ENCODE assay signal across 23 mouse cellular contexts in the genomic region with DNA sequence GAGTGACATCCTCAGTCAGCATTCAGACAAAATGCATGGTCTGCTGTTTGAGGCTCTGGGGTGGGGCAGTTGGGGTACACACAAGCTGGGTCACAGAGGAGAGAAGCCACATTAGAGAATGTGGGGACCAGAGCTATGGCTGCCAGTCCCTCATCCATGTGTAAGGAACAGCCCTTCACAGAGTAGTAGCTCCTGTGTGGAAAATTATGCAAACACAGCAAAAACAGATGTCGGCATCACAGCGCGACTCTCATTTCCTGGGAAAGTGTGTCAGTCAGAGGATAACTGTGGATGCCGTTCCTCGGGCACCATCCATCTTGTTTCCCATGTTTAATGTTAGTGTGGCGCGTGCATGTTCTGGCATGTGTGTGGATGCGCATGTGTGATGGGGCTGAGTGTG. TPM values are rescaled to one million over a fixed set of nuclear protein-coding genes. Genes with fewer than 3 reads are reported as not detected.
"Had no signal": no experiment of that assay in that cellular context is flagged by ENCODE, and none has a peak within 500 bp of the region (broad histone marks: within the 10 kb centered on the region; RNA-seq: fewer than 3 reads in every experiment).

No protein-coding gene starts in this region.

- H3K4me1 ChIP-seq: liver, embryonic 15.5 days had no signal

- H3K9me3 ChIP-seq: liver, embryonic 15.5 days; lung, embryonic 15.5 days; midbrain, embryonic 12.5 days; neural tube, embryonic 13.5 days; neural tube, embryonic 15.5 days had no signal

- H3K27me3 ChIP-seq: liver, embryonic 15.5 days; lung, embryonic 15.5 days; neural tube, embryonic 13.5 days; neural tube, embryonic 15.5 days had no signal

- ATAC-seq: liver, postnatal 0 days; lung, postnatal 0 days; midbrain, embryonic 16.5 days had no signal

- DNase-seq: liver, postnatal 0 days; lung, adult 2 months; lung, postnatal 14 days; lung, postnatal 36 days; right cerebral cortex, adult 18-20 months; right cerebral cortex, postnatal 25 days; right cerebral cortex, postnatal 4 days; spleen, adult 18-20 months; thymus, adult 2 months; thymus, postnatal 36 days had no signal

- H3K4me3 ChIP-seq: liver, embryonic 15.5 days; lung, embryonic 15.5 days; midbrain, embryonic 12.5 days; myocyte; neural tube, embryonic 13.5 days; neural tube, embryonic 15.5 days had no signal

- H3K36me3 ChIP-seq: liver, embryonic 15.5 days; lung, embryonic 15.5 days; midbrain, embryonic 12.5 days; neural tube, embryonic 13.5 days; neural tube, embryonic 15.5 days had no signal

- H3K27ac ChIP-seq: liver, embryonic 15.5 days; lung, embryonic 15.5 days; midbrain, embryonic 12.5 days; neural tube, embryonic 13.5 days; neural tube, embryonic 15.5 days had no signal

- H3K4me2 ChIP-seq: liver, embryonic 15.5 days; lung, embryonic 15.5 days; midbrain, embryonic 12.5 days; neural tube, embryonic 13.5 days; neural tube, embryonic 15.5 days had no signal

- H3K9ac ChIP-seq: liver, embryonic 15.5 days; liver, postnatal 0 days; lung, embryonic 15.5 days; midbrain, embryonic 12.5 days; neural tube, embryonic 13.5 days; neural tube, embryonic 15.5 days had no signal

RNA-seq across cellular contexts. Expression of gene Cd300lf, which starts 25.6 kb away (rescaled TPM):
- polyA plus RNA-seq: midbrain, embryonic 14.5 days; myocyte; neural tube, embryonic 11.5 days had no signal

RNA-seq across cellular contexts. Expression of gene Cd300e, which starts 46.2 kb away (rescaled TPM):
- total RNA-seq: megakaryocyte-erythroid progenitor cell, adult 5-6 weeks had no signal
- polyA plus RNA-seq: midbrain, embryonic 12.5 days; midbrain, embryonic 14.5 days; myocyte; neural tube, embryonic 11.5 days; neural tube, embryonic 13.5 days had no signal

RNA-seq across cellular contexts. Expression of gene Cd300ld3, which starts 60.0 kb away (rescaled TPM):
- polyA plus RNA-seq: liver, embryonic 15.5 days; liver, postnatal 0 days; lung, embryonic 15.5 days; lung, postnatal 0 days; midbrain, embryonic 12.5 days; midbrain, embryonic 14.5 days; midbrain, embryonic 16.5 days; myocyte; neural tube, embryonic 11.5 days; neural tube, embryonic 13.5 days; neural tube, embryonic 15.5 days; stomach, embryonic 14.5 days; stomach, embryonic 16.5 days had no signal
